Mouse (Mus musculus) MEL (cell line): ENCODE data around the gene Cd48. TPM values are rescaled to one million over a fixed set of nuclear protein-coding genes. Genes with fewer than 3 reads are reported as not detected.

Experiments
- DNase-seq: peaks from one replicate; pipeline ENCODE4 v3.0.0; 2011; ENCODE audit warnings: low read depth, low spot score
- H3K27ac ChIP-seq: 2 replicates; pipeline ENCODE4 v1.5.1; 2012; ENCODE audit warnings: low read depth, mild to moderate bottlenecking, control low read depth, low read length, moderate library complexity; ENCODE audit not compliant: control insufficient read depth
- H3K27me3 ChIP-seq, 2 experiments: fragments of 150-350 bp in 1 of 2; sonication (generic) in 1 of 2; 2 replicates each; pipeline ENCODE4 v1.6.1; 2012; ENCODE audit warnings: low read length in 2 of 2, mild to moderate bottlenecking in 2 of 2, improper control_type of control experiment in 1 of 2, moderate library complexity in 1 of 2; ENCODE audit not compliant: insufficient read depth in 2 of 2, control insufficient read depth in 1 of 2
- H3K36me3 ChIP-seq, 2 experiments: 2 replicates each; pipeline ENCODE4 v1.6.1; 2012 to 2014; ENCODE audit warnings: low read length in 2 of 2, improper control_type of control experiment in 1 of 2, inconsistent platforms in 1 of 2, mild to moderate bottlenecking in 1 of 2; ENCODE audit not compliant: insufficient read depth in 2 of 2, control insufficient read depth in 1 of 2
- H3K4me1 ChIP-seq, 2 experiments: fragments of 150-350 bp in 1 of 2; sonication (generic) in 1 of 2; 2 replicates each; pipeline ENCODE4 v1.6.1; 2012; ENCODE audit warnings: low read length in 2 of 2, improper control_type of control experiment in 1 of 2, mild to moderate bottlenecking in 1 of 2; ENCODE audit not compliant: insufficient read depth in 2 of 2, control insufficient read depth in 1 of 2
- H3K4me3 ChIP-seq, 2 experiments: fragments of 150-350 bp in 1 of 2; sonication (generic) in 1 of 2; 2 replicates each; pipeline ENCODE4 v1.5.1; 2012; ENCODE audit warnings: low read depth in 2 of 2, low read length in 2 of 2, mild to moderate bottlenecking in 2 of 2, moderate library complexity in 2 of 2, control low read depth in 1 of 2, improper control_type of control experiment in 1 of 2; ENCODE audit not compliant: control insufficient read depth in 1 of 2, insufficient read depth in 1 of 2
- H3K79me2 ChIP-seq: 2 replicates; pipeline ENCODE4 v1.6.1; 2012; ENCODE audit warnings: mild to moderate bottlenecking, low read length, moderate library complexity; ENCODE audit not compliant: control insufficient read depth, poor library complexity, insufficient read depth
- H3K9ac ChIP-seq: 2 replicates; pipeline ENCODE4 v1.6.1; 2012; ENCODE audit warnings: low read depth, mild to moderate bottlenecking, control low read depth, low read length, moderate library complexity; ENCODE audit not compliant: control insufficient read depth, poor library complexity, severe bottlenecking
- H3K9me3 ChIP-seq: fragments of 150-350 bp; sonication (generic); replicated peaks from 2 replicates; pipeline ENCODE4 v1.6.1; 2012; ENCODE audit warnings: mild to moderate bottlenecking, low read length, improper control_type of control experiment, moderate library complexity; ENCODE audit not compliant: insufficient read depth
- BHLHE40 ChIP-seq: IDR thresholded peaks from 2 replicates; pipeline ENCODE4 v1.6.1; 2012; ENCODE audit warnings: low read depth, mild to moderate bottlenecking, inconsistent platforms, low read length, improper control_type of control experiment, borderline replicate concordance
- CHD1 ChIP-seq: IDR thresholded peaks from 2 replicates; pipeline ENCODE4 v1.6.1; 2012; ENCODE audit warnings: low read depth, mild to moderate bottlenecking, inconsistent platforms, low read length, improper control_type of control experiment
- CHD2 ChIP-seq: IDR thresholded peaks from 2 replicates; pipeline ENCODE4 v1.6.1; 2011; ENCODE audit warnings: low read length, improper control_type of control experiment
- CTCF ChIP-seq, 3 experiments: IDR thresholded peaks in 2 of 3; conservative IDR thresholded peaks in 1 of 3; 2 replicates each; pipeline ENCODE4 v1.5.1; 2011 to 2012; ENCODE audit warnings: low read length in 3 of 3, low read depth in 2 of 3, mild to moderate bottlenecking in 2 of 3, improper control_type of control experiment in 1 of 3, inconsistent platforms in 1 of 3, mixed read lengths in 1 of 3, moderate library complexity in 1 of 3; ENCODE audit not compliant: control insufficient read depth in 1 of 3, insufficient read depth in 1 of 3, poor library complexity in 1 of 3, severe bottlenecking in 1 of 3
- E2F4 ChIP-seq: IDR thresholded peaks from 2 replicates; pipeline ENCODE4 v1.6.1; 2011; ENCODE audit warnings: low read depth, low read length, improper control_type of control experiment, borderline replicate concordance
- ELF1 ChIP-seq: IDR thresholded peaks from 2 replicates; pipeline ENCODE4 v1.6.1; 2014; ENCODE audit warnings: low read depth, mild to moderate bottlenecking, inconsistent platforms, low read length, improper control_type of control experiment, moderate library complexity
- EP300 ChIP-seq, 2 experiments: IDR thresholded peaks; 2 replicates each; pipeline ENCODE4 v1.6.1; 2011; ENCODE audit warnings: improper control_type of control experiment in 2 of 2, low read length in 2 of 2, low read depth in 1 of 2, mild to moderate bottlenecking in 1 of 2
- MAFK ChIP-seq: IDR thresholded peaks from 2 replicates; pipeline ENCODE4 v1.6.1; 2011; ENCODE audit warnings: low read depth, mild to moderate bottlenecking, low read length, improper control_type of control experiment, borderline replicate concordance
- MEF2A ChIP-seq: IDR thresholded peaks from 2 replicates; pipeline ENCODE4 v1.6.1; 2014; ENCODE audit warnings: low read depth, mild to moderate bottlenecking, inconsistent platforms, low read length, improper control_type of control experiment; ENCODE audit not compliant: poor library complexity, insufficient replicate concordance, severe bottlenecking; ENCODE audit errors: extremely low read depth
- MXI1 ChIP-seq: IDR thresholded peaks from 2 replicates; pipeline ENCODE4 v1.6.1; 2011; ENCODE audit warnings: mild to moderate bottlenecking, low read depth, low read length, improper control_type of control experiment
- MYB ChIP-seq: IDR thresholded peaks from 2 replicates; pipeline ENCODE4 v1.6.1; 2011; ENCODE audit warnings: mild to moderate bottlenecking, low read depth, low read length, improper control_type of control experiment
- NELFE ChIP-seq: IDR thresholded peaks from 2 replicates; pipeline ENCODE4 v1.6.1; 2011; ENCODE audit warnings: low read depth, low read length, improper control_type of control experiment
- POLR2AphosphoS2 ChIP-seq: IDR thresholded peaks from 2 replicates; pipeline ENCODE4 v1.6.1; 2011; ENCODE audit warnings: low read length, improper control_type of control experiment
- RCOR1 ChIP-seq: IDR thresholded peaks from 2 replicates; pipeline ENCODE4 v1.6.1; 2012; ENCODE audit warnings: low read depth, mild to moderate bottlenecking, inconsistent platforms, low read length, improper control_type of control experiment
- SIN3A ChIP-seq: IDR thresholded peaks from 2 replicates; pipeline ENCODE4 v1.6.1; 2012; ENCODE audit warnings: low read length, improper control_type of control experiment, inconsistent platforms
- SMC3 ChIP-seq: IDR thresholded peaks from 2 replicates; pipeline ENCODE4 v1.6.1; 2011; ENCODE audit warnings: low read depth, low read length, improper control_type of control experiment
- TAL1 ChIP-seq: IDR thresholded peaks from 2 replicates; pipeline ENCODE4 v1.6.1; 2012; ENCODE audit warnings: mild to moderate bottlenecking, inconsistent platforms, low read length, moderate library complexity, mixed read lengths
- TBP ChIP-seq: IDR thresholded peaks from 2 replicates; pipeline ENCODE4 v1.8.0; 2011; ENCODE audit warnings: low read depth, low read length, improper control_type of control experiment
- TCF12 ChIP-seq: IDR thresholded peaks from 2 replicates; pipeline ENCODE4 v1.6.1; 2014; ENCODE audit warnings: low read depth, mild to moderate bottlenecking, inconsistent platforms, low read length, improper control_type of control experiment, moderate library complexity
- UBTF ChIP-seq: IDR thresholded peaks from 2 replicates; pipeline ENCODE4 v1.6.1; 2012; ENCODE audit warnings: low read depth, mild to moderate bottlenecking, inconsistent platforms, low read length, improper control_type of control experiment, moderate library complexity, borderline replicate concordance; ENCODE audit not compliant: insufficient read depth
- USF1 ChIP-seq: IDR thresholded peaks from 2 replicates; pipeline ENCODE4 v1.6.1; 2014; ENCODE audit warnings: low read depth, mild to moderate bottlenecking, inconsistent platforms, low read length, improper control_type of control experiment, moderate library complexity
- ZMIZ1 ChIP-seq: IDR thresholded peaks from 2 replicates; pipeline ENCODE4 v1.6.1; 2012; ENCODE audit warnings: low read depth, mild to moderate bottlenecking, inconsistent platforms, low read length, improper control_type of control experiment, moderate library complexity
- polyA plus RNA-seq, 2 experiments: library from polyadenylated mRNA; stranded (reverse) in 1 of 2; unstranded in 1 of 2; fragments of >175 nt in 1 of 2; fragments of >200 nt in 1 of 2; gene quantifications; 2 replicates each; pipeline versions ENCODE4 v1.2.1 to v1.2.4; 2012; ENCODE audit warnings: low replicate concordance in 2 of 2, low read depth in 1 of 2; ENCODE audit not compliant: insufficient read length in 2 of 2, insufficient read depth in 1 of 2, missing spikeins in 1 of 2
- total RNA-seq: library from RNA; depleted of rRNA; stranded (reverse); fragments of 300-350 nt; gene quantifications from 2 replicates; pipeline ENCODE4 v1.2.3, GENCODE M21; 2012

Cd48 gene
- total and polyA plus RNA-seq, 3 experiments = 64.6 to 84.6 TPM; not detected in 1

- no peak for TF ChIP-seq CHD2
- peak; percentile 43; the same call in 1 of the 2 replicates for TF ChIP-seq CHD1
- TF ChIP-seq MAFK = no peak
- no peak for TF ChIP-seq UBTF
Measured at GRCm38 (mm10) chr1:171681531-171682299, at the start of gene Cd48 (continued).

GRCm38 (mm10) chr1:171635696-171636095 is 46.1 kb upstream of the Cd48 start:
- Histone ChIP-seq H3K4me3 (no peak overlapping the region), H3K36me3 (peaks cover 0 to 9% of the 10 kb centered on the region in 2 experiments; a peak in 2 of 4 replicates), H3K27ac (no peak overlapping the region), H3K4me1 (peaks cover 4 to 8% of the 10 kb centered on the region in 2 experiments; a peak in 3 of 4 replicates), H3K9ac (no peak overlapping the region), H3K79me2 (no peaks in the 10 kb centered on the region), H3K9me3 (no peaks in the 10 kb centered on the region), H3K27me3 (no peaks in the 10 kb centered on the region; a peak in 1 of 4 replicates)
- TF ChIP-seq E2F4 (no peak), CTCF (IDR thresholded peaks at IDR 0.05 in 2 of 3, conservative IDR thresholded peaks at IDR 0.05 in 1 of 3; ENCODE audit: control insufficient read depth in 1 of 3, insufficient read depth in 1 of 3, low read depth in 2 of 3, low read length in 3 of 3, poor library complexity in 1 of 3, severe bottlenecking in 1 of 3) (no peak), MXI1 (no peak), BHLHE40 (no peak), TCF12 (no peak), NELFE (no peak), MAFK (no peak), MYB (no peak), CHD2 (no peak), POLR2AphosphoS2 (no peak), EP300 (IDR thresholded peaks at IDR 0.05; ENCODE audit: low read depth in 1 of 2, low read length in 2 of 2) (no peak), ZMIZ1 (no peak), RCOR1 (no peak)
- DNase-seq = no peak

DNA sequence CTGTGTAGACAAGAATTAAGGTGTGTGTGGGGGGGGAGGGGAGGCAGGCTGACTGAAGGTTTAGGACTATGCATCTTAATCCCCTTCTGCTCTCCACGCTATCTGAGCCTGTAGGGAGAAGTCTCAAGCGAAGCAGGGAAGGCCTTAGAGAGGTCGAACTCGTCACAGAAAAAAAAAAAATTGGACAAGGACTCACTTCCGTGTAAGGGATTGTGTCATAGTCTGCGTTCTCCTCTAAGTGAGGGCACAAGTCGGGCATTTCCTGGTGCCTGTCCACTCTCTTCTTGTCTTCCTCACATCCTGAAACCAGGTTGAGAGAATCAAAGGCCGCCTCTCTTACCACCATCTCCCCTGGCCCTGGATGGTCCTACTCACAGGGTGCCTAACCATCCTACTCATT is 44.7 kb upstream of the Cd48 start:
- Histone ChIP-seq H3K9ac (no peak overlapping the region), H3K4me3 (no peak overlapping the region), H3K79me2 (no peaks in the 10 kb centered on the region), H3K27me3 (no peaks in the 10 kb centered on the region; a peak in 1 of 4 replicates), H3K36me3 (no peaks in the 10 kb centered on the region), H3K4me1 (peaks cover 0 to 4% of the 10 kb centered on the region in 2 experiments; a peak in 2 of 4 replicates), H3K9me3 (no peaks in the 10 kb centered on the region), H3K27ac (no peak overlapping the region)
- no peak for TF ChIP-seq SMC3
- no peak for TF ChIP-seq SIN3A
- no peak for TF ChIP-seq USF1
- no peak for TF ChIP-seq TAL1
- TF ChIP-seq MXI1 = no peak
- no peak for TF ChIP-seq TBP
- no peak for TF ChIP-seq UBTF
- no peak for TF ChIP-seq MEF2A
- TF ChIP-seq ELF1 = no peak
- no peak for TF ChIP-seq EP300 (IDR thresholded peaks at IDR 0.05; ENCODE audit: low read depth in 1 of 2, low read length in 2 of 2)
- no peak for TF ChIP-seq TCF12
- no peak for TF ChIP-seq CHD2
- TF ChIP-seq CTCF (IDR thresholded peaks at IDR 0.05 in 2 of 3, conservative IDR thresholded peaks at IDR 0.05 in 1 of 3; ENCODE audit: control insufficient read depth in 1 of 3, insufficient read depth in 1 of 3, low read depth in 2 of 3, low read length in 3 of 3, poor library complexity in 1 of 3, severe bottlenecking in 1 of 3) = no peak
- no peak for TF ChIP-seq CHD1
- TF ChIP-seq POLR2AphosphoS2 = no peak
- no peak for TF ChIP-seq MAFK
- no peak for TF ChIP-seq MYB
- DNase-seq = no peak
